Mouse (Mus musculus): ENCODE results near the gene Syt15. TPM values are rescaled to one million over a fixed set of nuclear protein-coding genes. Genes with fewer than 3 reads are reported as not detected.

Syt15 gene
- polyA plus RNA-seq, 1 experiment: 0.56 TPM

- DNase-seq: no peak
- Histone ChIP-seq H3K27ac (ENCODE audit: insufficient read depth, low read length) (no peak overlapping the region), H3K4me3 (replicated peaks; ENCODE audit: insufficient read depth, low read depth, low read length) (no peak overlapping the region), H3K4me1 (ENCODE audit: control insufficient read depth, insufficient read depth, low read length) (no peaks in the 10 kb centered on the region; the same call in 1 of the 2 replicates), H3K27me3 (ENCODE audit: control insufficient read depth, insufficient read depth, low read length) (no peaks in the 10 kb centered on the region)
- TF ChIP-seq CTCF (IDR thresholded peaks at IDR 0.05; ENCODE audit: borderline replicate concordance, insufficient read depth, low read depth, low read length): no peak
- TF ChIP-seq POLR2A (IDR thresholded peaks at IDR 0.05; ENCODE audit: borderline replicate concordance, insufficient read depth, low read length): no peak
- 50% methylated on average over 4 of the region's 4 CpGs for WGBS
Observed at GRCm38 (mm10) chr14:34196706-34197105, 22.7 kb upstream of the Syt15 start.

GRCm38 (mm10) chr14:34200738-34201230 is 18.6 kb upstream of the Syt15 start:
- WGBS: 5% methylated on average over 19 of the region's 19 CpGs
- Histone ChIP-seq H3K27ac (ENCODE audit: insufficient read depth, low read length) (no peak overlapping the region), H3K4me1 (ENCODE audit: control insufficient read depth, insufficient read depth, low read length) (no peaks in the 10 kb centered on the region; the same call in 1 of the 2 replicates), H3K27me3 (ENCODE audit: control insufficient read depth, insufficient read depth, low read length) (no peaks in the 10 kb centered on the region), H3K4me3 (replicated peaks; ENCODE audit: insufficient read depth, low read depth, low read length) (peak overlapping the region; percentile 72)
- DNase-seq: peak; percentile 57 to 61
- no peak for TF ChIP-seq CTCF (IDR thresholded peaks at IDR 0.05; ENCODE audit: borderline replicate concordance, insufficient read depth, low read depth, low read length)
- TF ChIP-seq POLR2A (IDR thresholded peaks at IDR 0.05; ENCODE audit: borderline replicate concordance, insufficient read depth, low read length): no peak

DNA sequence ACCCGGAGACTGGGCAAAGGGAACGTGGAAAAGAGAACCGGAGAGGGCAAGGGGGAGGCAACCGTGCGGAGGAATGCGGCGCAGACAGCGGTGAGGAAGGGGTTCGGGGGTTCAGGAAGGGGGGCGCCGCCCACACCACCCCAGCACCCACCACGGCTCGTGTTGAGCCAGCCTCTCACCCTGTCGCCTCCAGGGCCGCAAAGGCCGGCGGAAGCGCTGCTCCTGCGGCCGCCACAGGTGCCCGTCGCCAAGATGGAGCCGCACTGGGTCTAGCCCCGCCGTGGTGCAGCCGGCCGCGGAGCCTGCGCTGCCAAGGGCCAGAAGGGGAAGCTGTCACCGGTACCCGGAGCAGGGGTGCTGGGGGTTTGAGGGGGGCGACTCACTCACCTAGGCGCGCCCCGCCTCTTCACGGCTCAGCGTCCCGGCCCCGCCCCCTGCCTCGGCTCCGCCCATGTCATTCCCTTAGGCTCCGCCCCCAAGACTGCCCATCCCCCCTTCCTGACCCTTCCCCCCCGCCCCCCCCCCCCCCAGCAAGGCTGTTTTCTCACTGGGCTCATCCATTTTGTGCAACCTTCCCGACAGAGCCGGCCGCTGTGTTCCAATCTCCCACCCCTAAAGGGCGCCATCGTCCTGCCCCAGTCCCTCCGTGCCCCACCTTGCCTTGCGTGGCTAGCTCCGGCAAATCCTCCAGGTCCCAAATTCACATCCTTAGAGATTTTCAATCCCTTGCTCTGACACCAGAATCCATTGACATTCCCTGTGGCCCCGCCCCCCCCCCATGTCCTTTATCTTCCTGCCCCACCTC is 18.0 kb upstream of the Syt15 start, which contains the start of gene Gprin2:
TSS of gene Gprin2 (minus strand) at position 423 of the 805 bp plus-strand sequence.
- no peaks in the 10 kb centered on the region; the same call in 1 of the 2 replicates for H3K4me1 ChIP-seq (ENCODE audit: control insufficient read depth, insufficient read depth, low read length)
- no peak within 1 kb of the TSS for H3K27ac ChIP-seq (ENCODE audit: insufficient read depth, low read length)
- H3K27me3 ChIP-seq (ENCODE audit: control insufficient read depth, insufficient read depth, low read length): no peaks in the 10 kb centered on the region
- no peak for TF ChIP-seq POLR2A (IDR thresholded peaks at IDR 0.05; ENCODE audit: borderline replicate concordance, insufficient read depth, low read length)
- no peak for TF ChIP-seq CTCF (IDR thresholded peaks at IDR 0.05; ENCODE audit: borderline replicate concordance, insufficient read depth, low read depth, low read length)
- peak within 1 kb of the TSS; percentile 72 for H3K4me3 ChIP-seq (replicated peaks; ENCODE audit: insufficient read depth, low read depth, low read length)
- WGBS: 4% methylated on average over 49 of the region's 52 CpGs
- peak; percentile 54 to 59 for DNase-seq

- TF ChIP-seq POLR2A (IDR thresholded peaks at IDR 0.05; ENCODE audit: borderline replicate concordance, insufficient read depth, low read length): no peak
- TF ChIP-seq CTCF (IDR thresholded peaks at IDR 0.05; ENCODE audit: borderline replicate concordance, insufficient read depth, low read depth, low read length): no peak
- Histone ChIP-seq H3K4me1 (ENCODE audit: control insufficient read depth, insufficient read depth, low read length) (no peaks in the 10 kb centered on the region), H3K4me3 (replicated peaks; ENCODE audit: insufficient read depth, low read depth, low read length) (no peak overlapping the region), H3K27me3 (ENCODE audit: control insufficient read depth, insufficient read depth, low read length) (no peaks in the 10 kb centered on the region), H3K27ac (ENCODE audit: insufficient read depth, low read length) (no peak overlapping the region)
- DNase-seq: no peak
- 83% methylated on average over 6 of the region's 6 CpGs for WGBS
Observed at GRCm38 (mm10) chr14:34207996-34208395, 11.4 kb upstream of the Syt15 start.

GRCm38 (mm10) chr14:34208651-34209050 is 10.7 kb upstream of the Syt15 start:
- Histone ChIP-seq H3K4me1 (ENCODE audit: control insufficient read depth, insufficient read depth, low read length) (no peaks in the 10 kb centered on the region), H3K27me3 (ENCODE audit: control insufficient read depth, insufficient read depth, low read length) (no peaks in the 10 kb centered on the region), H3K4me3 (replicated peaks; ENCODE audit: insufficient read depth, low read depth, low read length) (no peak overlapping the region), H3K27ac (ENCODE audit: insufficient read depth, low read length) (no peak overlapping the region)
- WGBS: 51% methylated on average over 2 of the region's 2 CpGs
- no peak for TF ChIP-seq POLR2A (IDR thresholded peaks at IDR 0.05; ENCODE audit: borderline replicate concordance, insufficient read depth, low read length)
- peak; percentile 44; the same call in 1 of the 2 replicates for TF ChIP-seq CTCF (IDR thresholded peaks at IDR 0.05; ENCODE audit: borderline replicate concordance, insufficient read depth, low read depth, low read length)
- peak in 1 of 2 experiments; percentile 26 for DNase-seq

DNA sequence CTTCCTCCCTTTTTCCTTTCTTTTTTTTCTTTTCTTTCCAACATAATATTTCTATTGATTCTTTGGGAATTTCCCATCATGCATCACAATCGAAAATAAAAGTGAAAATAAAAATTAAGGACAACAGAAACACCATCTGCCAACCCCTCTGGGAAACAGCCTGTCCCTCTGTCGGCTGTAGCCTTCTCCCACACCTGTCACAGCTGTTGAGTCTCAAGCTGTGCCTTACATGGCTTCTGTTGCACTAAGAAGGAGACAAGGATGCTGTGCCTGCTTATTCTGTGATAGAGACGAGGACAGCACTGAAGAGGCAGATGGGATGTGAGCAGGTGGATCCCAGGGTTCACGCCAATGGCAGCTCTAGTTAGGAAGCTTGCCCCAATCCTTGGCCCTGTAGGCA is 10.3 kb upstream of the Syt15 start:
- Histone ChIP-seq H3K4me3 (replicated peaks; ENCODE audit: insufficient read depth, low read depth, low read length) (no peak overlapping the region), H3K4me1 (ENCODE audit: control insufficient read depth, insufficient read depth, low read length) (no peaks in the 10 kb centered on the region), H3K27ac (ENCODE audit: insufficient read depth, low read length) (no peak overlapping the region), H3K27me3 (ENCODE audit: control insufficient read depth, insufficient read depth, low read length) (no peaks in the 10 kb centered on the region)
- 44% methylated on average over 4 of the region's 4 CpGs for WGBS
- DNase-seq: no peak
- TF ChIP-seq CTCF (IDR thresholded peaks at IDR 0.05; ENCODE audit: borderline replicate concordance, insufficient read depth, low read depth, low read length) (no peak), POLR2A (IDR thresholded peaks at IDR 0.05; ENCODE audit: borderline replicate concordance, insufficient read depth, low read length) (no peak)

- no peak for TF ChIP-seq POLR2A (IDR thresholded peaks at IDR 0.05; ENCODE audit: borderline replicate concordance, insufficient read depth, low read length)
- TF ChIP-seq CTCF (IDR thresholded peaks at IDR 0.05; ENCODE audit: borderline replicate concordance, insufficient read depth, low read depth, low read length): no peak
- Histone ChIP-seq H3K27me3 (ENCODE audit: control insufficient read depth, insufficient read depth, low read length) (no peaks in the 10 kb centered on the region), H3K27ac (ENCODE audit: insufficient read depth, low read length) (no peak overlapping the region), H3K4me3 (replicated peaks; ENCODE audit: insufficient read depth, low read depth, low read length) (no peak overlapping the region), H3K4me1 (ENCODE audit: control insufficient read depth, insufficient read depth, low read length) (no peaks in the 10 kb centered on the region)
- no peak for DNase-seq
- WGBS: 92% methylated on average over 4 of the region's 4 CpGs
Observed at GRCm38 (mm10) chr14:34209942-34210341, 9.5 kb upstream of the Syt15 start.

All from cerebellum, adult 2 months (tissue).